Mouse (Mus musculus) layer of hippocampus, postnatal 10 days (tissue): Measurements from ENCODE around the gene Rxfp4. TPM values are rescaled to one million over a fixed set of nuclear protein-coding genes. Genes with fewer than 3 reads are reported as not detected.

Source experiments
- DNase-seq, 2 experiments: peaks; one replicate each; pipeline ENCODE4 v3.0.0; 2021; ENCODE audit warnings: low spot score in 2 of 2
- total RNA-seq, 2 experiments: library from RNA; stranded (reverse); gene quantifications; 2 replicates each; pipeline ENCODE4 v1.2.3; 2021

Gene Rxfp4
- total RNA-seq, 2 experiments from 2014 or later: not detected

DNA sequence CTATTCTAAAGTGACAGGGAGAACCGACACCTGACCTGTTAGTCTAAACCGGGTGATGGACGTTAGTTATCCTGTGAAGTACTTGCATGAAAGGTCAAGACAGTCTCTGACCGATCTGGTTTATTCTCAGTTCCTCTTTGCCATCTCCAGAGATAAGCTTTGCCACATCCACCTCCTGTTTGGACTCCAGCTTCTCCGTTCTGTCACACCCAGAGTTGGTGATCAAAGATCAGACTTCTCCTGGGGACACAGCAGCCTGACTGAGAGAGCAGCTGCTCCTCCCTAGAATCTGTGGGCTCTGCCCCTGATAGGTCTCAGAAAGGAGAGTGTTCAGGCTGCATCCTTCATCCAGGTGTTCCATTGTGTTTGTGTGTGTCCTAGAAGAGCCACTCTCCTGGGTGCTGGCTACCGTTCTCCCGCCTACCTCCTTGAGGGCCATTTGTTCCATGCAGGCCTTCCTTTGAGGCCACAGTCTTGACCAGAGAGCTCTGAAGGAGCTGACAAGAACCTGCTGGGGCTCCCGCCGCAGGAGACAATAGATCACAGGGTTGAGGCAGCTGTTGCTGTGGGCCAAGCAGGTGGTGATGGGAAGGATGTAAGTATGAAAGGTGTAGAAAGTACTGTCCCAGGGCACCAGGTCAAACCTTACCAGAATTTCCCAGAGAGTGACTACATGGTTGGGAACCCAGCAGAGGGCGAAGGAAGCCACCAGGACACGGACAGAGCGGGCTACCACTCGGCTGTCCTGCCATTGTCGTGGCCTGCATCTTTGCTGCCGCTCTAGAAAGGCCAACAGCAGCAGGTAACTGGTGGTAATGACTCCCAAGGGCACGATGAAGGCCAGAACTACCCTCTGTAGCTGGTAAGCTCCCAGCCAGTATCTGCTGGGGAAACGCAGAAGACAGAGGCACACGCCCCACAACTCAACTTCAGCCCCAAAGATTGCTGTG, 998 bp downstream of the Rxfp4 start:
- no peak for DNase-seq

DNA sequence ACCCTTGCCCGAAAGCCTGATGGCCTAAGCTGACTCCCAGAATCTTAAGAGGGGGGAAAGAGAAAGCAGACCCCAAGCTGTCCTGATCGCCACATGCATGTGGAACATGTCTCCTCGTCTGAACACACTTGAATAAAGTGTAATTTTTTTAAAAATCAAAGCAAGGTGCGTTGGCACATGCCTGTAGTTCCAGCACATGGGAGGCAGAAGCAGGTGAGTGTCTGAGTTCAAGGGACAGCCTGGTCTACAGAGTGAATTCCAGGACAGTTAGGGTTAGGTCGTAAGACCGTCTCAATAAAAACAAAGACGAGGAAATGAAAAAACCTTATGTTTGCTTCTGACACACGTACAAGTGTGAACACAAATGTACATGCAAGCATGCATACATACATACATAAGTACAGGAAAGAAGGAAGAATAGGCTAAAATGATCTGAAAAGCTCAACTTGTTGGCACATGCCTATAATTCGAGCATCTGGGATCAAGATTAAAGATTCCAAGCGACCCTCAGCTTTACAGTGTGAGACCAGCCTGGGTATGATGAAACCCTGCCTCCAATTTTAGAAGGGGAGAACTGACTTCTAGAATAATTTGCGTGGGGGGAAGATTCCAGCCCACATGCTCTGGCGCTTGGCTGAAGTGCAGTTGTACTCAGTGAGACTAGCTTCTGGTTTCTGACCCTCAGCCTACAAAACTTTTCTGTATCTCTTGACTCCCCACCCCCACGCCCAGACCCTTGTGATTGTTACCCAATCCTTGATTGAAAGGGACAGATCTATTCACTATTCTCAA, 2.0 kb downstream of the Rxfp4 start:
- DNase-seq: peak in 1 of 2 experiments; percentile 10

GRCm38 (mm10) chr3:88649967-88650366, 3.0 kb downstream of the Rxfp4 start:
- no peak for DNase-seq

DNA sequence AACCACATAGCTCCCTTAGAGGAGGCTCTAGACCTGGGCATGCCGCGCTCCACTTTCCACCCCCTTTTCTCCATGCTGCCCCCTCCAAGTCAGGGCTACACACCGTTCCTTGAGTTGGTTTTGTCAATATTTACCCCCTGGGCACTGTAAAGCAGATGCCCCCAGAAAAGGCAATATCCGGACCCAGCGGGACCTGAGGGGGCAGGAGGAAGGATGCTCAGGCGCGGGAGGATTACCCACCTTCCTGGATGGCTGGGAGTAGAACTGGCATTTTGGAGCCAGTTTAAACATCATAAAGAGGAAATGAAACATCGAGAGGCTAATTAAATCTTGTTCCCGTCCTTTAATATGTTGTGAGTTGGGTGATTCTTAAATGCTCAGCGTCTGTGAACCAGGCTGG, 3.8 kb downstream of the Rxfp4 start:
- peak in 1 of 2 experiments; percentile 11 for DNase-seq

- DNase-seq: peak in 1 of 2 experiments; percentile 19
Measured at GRCm38 (mm10) chr3:88648452-88649168, 4.3 kb downstream of the Rxfp4 start.

DNA sequence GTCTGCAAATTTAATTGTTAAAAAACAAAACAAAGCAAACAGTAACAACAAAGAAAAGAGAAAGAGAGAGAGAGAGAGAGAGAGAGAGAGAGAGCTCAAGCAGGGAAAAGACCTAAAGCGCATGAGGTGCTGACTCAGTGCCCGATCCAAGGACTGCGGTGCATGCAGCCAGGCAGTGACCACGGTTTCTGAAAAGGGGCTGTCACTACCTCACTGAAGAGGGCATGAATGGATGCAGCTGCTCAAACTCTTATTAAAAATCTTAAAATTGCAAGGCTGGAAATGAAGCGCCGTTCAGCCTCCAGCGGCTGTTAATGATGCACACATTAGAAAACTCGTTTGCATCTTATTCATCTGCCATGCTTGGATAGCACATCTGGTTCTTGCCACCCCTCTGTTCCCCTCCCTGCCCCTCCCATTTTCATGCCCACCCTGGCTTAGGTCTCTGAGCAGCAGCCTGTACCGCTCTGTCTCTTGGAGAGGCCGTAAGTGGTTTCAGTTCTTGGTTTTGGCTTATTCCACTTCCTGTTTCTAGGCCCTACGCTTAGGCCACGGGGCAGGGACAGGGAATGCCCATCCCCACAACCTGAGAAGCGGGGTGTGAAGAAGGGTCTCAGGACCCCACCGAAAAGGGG, 5.0 kb downstream of the Rxfp4 start:
- DNase-seq: no peak

- DNase-seq: no peak
Measured at GRCm38 (mm10) chr3:88647076-88647475, 5.9 kb downstream of the Rxfp4 start.

DNA sequence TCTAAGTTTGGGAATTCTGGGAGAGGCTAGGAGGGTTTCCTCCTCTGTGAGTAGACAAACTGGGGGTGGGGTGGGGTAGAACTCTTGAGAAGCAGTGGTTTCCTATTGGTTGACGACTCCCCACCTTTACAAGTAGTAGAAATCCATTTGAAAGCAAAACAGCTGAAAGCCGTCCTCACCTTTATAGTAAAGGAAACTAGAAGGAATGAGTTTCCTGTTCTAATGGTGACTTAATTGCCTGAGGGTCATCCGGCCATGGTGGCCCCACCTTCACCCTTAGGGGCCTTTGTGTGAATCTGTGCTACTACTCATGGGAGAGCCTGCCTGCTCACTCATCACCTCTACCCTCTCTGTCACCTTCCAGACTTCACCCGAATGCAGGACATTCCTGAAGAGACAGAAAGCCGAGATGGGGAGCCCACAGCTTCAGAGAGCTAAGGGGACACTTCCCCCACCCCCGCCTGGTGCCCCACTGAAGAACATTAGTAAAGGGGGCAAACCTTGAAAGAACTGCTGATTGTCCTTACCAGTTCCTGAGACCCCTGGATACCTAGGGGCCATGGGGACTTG, 6.4 kb downstream of the Rxfp4 start:
- DNase-seq: no peak

DNA sequence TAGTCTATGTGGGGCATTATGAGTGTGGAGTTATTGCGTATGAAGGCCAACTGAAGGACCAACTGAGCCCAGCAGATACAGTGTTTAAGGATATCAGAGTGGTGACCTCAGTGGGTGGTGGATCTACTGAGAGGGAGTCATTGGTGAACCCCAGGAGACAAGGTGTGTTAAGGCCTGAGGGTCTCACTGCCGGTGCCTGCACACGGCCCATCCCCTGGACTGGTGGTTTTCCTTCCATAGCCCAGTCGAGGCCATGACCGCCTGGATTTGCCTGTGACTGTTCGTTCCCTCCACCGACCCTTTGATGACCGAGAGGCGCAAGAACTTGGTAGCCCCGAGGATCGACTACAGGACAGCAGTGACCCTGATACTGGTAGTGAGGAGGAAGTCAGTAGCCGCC, 7.0 kb downstream of the Rxfp4 start:
- no peak for DNase-seq

- DNase-seq: no peak
Measured at GRCm38 (mm10) chr3:88643078-88643477, 9.9 kb downstream of the Rxfp4 start.

DNA sequence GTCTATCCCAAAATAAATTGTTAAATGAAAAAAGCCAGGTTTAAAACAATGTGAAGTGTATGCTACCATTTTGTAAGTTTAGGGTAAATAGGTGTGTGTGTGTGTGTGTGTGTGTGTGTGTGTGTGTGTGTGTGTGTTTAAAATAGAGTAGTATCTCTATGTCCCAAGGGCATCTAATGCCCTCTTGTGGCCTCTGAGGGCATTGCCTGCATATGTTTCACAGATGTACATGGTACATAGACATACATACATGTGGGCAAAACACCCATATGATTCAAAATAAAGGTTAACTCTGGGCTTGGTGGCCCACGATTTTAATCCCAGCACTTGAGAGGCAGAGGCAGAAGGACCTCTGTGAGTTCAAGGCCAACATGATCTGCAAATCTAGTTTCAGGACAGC, 12.3 kb downstream of the Rxfp4 start:
- peak in 1 of 2 experiments; percentile 61 for DNase-seq

- no peak for DNase-seq
Measured at GRCm38 (mm10) chr3:88639239-88639638, 13.7 kb downstream of the Rxfp4 start.

- DNase-seq: no peak
Measured at GRCm38 (mm10) chr3:88637134-88637533, 15.8 kb downstream of the Rxfp4 start.

DNA sequence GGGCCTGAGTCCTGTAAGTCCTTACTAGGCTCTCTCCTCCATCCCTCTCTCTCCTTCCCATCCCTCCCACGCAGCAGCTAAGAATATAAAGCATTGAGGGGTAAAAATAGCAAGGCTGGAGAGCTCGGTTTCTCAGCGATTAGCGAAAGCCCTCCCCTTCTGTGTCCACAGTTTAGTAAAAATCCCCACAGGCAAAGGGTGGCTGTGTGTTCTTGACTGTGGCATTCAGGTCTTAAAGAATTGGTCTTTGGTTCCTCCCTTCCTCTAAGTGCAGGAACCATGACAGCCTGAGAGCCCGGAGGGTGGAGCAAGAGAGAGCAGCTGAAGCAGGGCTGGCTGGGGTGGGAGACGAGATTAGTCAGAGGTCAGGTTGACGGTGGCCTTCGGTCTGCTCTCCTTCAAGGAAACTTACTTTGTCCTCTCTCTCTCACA, 16.4 kb downstream of the Rxfp4 start:
- no peak for DNase-seq

DNA sequence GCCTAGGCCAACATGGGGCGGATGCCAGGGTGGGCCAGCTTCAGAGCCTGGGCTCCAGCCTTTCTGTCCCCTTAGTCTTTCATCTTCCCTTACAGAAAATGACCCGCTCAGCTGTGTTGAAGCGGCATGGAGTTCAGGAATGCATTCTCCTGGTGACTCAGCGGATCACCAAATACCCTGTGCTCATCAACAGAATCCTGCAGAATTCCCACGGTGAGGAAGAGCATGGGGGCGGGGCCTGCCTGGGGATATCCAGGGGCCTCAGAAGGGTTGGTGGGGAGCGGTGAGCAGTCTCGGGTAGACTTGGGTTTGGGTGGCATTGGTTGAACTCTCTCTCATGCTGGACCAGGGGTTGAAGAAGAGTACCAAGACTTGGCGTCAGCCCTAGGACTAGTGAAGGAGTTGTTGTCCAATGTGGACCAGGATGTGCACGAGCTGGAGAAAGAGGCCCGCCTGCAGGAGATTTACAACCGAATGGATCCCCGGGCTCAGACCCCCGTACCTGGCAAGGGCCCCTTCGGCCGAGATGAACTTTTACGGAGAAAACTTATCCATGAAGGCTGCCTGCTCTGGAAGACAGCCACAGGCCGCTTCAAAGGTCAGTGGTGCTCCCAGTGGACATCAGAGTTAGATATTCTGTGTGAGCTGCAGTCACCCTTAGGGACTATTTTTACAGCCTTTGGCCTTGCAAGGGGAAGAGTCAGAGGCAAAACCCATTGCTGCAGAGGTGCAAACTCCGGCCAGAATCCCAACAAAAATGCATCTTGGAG, 17.3 kb downstream of the Rxfp4 start:
- DNase-seq: no peak

DNA sequence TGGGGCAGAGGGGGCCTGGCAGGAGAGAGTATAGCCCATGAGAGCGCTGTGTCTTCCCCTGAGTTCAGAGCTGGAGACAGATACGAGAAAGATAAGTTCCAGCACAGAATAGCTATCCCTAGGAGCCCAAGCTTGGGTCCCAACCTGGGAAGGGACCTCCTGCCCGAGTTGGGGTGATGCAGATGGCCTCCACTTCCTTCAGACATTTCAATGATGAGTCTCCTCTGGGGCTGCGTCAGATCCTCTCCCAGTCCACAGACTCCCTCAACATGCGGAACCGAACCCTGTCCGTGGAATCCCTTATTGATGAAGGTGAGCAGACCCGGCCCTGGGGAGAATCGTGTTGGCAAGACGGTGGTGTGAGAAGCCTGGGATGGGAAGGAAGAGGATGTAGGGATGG, 19.9 kb downstream of the Rxfp4 start:
- no peak for DNase-seq

DNA sequence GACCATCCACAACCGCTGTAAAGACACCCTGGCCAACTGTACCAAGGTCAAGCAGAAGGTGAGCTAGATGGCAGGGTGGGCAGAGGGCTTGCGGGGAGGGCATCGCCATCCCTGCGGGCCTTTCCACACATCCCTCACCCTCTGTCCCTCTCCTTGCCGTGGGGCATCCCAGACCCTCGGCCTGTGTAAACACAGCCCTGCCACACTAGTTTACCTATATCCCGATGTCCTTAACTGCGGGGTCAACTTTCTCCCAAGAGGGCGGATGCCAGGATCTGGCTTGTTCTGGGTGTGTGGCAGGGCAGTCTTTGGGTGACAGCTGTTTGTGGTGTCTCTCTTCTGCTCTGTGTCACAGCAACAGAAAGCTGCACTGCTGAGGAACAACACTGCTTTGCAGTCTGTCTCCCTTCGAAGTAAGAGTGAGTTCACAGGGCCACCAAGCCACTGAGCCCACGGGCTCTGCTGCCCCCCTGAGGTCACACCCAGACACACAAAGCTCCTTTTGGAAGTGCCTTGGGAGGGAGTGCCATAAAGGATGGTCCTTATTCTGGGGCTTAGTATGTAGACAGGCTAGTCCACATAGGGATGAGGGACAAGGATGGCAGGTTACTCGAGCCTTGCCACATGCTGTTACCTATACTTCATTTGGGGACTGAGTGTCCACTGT, 20.9 kb downstream of the Rxfp4 start:
- no peak for DNase-seq

DNA sequence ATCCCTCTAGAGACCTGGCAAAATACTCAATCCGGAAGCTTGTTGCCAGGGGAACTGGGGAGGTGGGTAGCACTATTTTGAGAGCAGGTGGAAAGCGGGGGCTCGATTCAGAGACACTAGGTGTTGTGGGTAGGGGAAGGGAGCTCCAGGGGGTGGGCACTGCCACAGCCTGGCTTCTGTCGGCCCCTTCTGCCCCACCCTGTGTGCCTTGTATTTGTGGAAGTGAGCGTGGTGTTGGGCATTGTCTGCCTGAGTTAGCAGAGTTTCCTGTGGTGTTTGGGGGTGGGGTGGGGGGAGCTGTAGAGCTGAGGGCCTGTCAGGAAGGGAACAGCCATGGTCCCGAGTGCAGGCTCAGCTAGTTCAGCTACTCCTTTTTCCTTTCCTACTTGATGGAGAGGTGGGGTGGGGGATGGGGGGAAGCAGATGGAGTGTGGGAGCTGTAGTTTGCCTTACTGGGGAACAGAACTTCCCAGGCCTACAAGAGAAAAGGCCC, 22.0 kb downstream of the Rxfp4 start:
- DNase-seq: peak in 1 of 2 experiments; percentile 53

DNA sequence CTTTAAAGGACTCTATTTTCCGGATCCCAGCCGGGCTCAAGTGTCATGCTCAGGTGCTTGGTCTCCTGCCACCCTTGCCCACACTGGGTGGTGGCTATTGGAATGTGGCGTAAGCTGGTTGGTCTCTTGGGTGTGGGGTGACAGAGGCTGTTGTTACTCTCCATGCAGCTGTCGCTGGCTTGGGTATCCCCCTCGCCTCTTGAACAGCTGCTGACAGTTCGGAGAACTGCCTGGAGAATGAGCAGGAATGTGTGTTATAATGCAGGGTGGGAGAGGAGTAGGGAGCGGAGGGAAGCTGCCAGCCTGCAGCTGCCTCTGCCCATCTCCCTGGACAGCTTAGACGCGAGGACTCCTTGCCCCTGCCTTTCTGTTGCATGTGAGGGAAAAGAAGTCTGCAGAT, 22.9 kb downstream of the Rxfp4 start:
- DNase-seq: no peak
